Mouse (Mus musculus): ENCODE results near the gene Dock2. TPM values are rescaled to one million over a fixed set of nuclear protein-coding genes. Genes with fewer than 3 reads are reported as not detected.

Gene Dock2
- total and polyA plus RNA-seq, 3 experiments: 60.9 to 101 (median 77.9) TPM

DNA sequence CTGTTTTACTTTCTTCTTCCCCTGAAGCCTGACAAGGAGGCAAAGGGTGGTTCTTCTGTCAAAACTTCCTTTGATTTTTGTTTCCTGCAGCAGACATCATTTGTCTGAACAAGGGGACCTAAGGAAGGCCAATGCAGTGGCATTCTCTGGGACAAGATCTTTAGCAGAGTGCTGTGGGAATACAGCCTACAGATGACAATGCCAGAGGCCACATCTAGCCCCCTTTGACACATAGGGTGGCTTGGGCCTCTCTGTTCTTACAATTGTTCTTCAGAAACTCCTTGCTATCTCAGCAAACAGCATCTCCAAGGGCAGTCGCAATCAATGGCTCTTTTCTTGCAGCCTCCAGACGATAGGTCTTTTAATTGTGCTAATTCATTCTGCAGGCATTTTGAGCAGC, 493.0 kb downstream of the Dock2 start:
- no peak overlapping the region for H3K27ac ChIP-seq (ENCODE audit: control insufficient read depth, low read depth, low read length)
- H3K9me3 ChIP-seq (replicated peaks; ENCODE audit: insufficient read depth, low read length): no peaks in the 10 kb centered on the region
- no peak for TF ChIP-seq ZNF384 (IDR thresholded peaks at IDR 0.05; ENCODE audit: low read depth, low read length)
- TF ChIP-seq USF1 (IDR thresholded peaks at IDR 0.05; ENCODE audit: low read depth, low read length): no peak
- TF ChIP-seq SMC3 (IDR thresholded peaks at IDR 0.05; ENCODE audit: low read depth, low read length): no peak
- no peak for TF ChIP-seq TAL1 (IDR thresholded peaks at IDR 0.05; ENCODE audit: low read length)
- TF ChIP-seq MAX (IDR thresholded peaks at IDR 0.05; ENCODE audit: low read length): no peak
- no peak for TF ChIP-seq CTCF (IDR thresholded peaks at IDR 0.05 in 2 of 3, conservative IDR thresholded peaks at IDR 0.05 in 1 of 3; ENCODE audit: control insufficient read depth in 1 of 3, insufficient read depth in 1 of 3, low read depth in 2 of 3, low read length in 3 of 3, poor library complexity in 1 of 3, severe bottlenecking in 1 of 3)
- peaks cover 0 to 3% of the 10 kb centered on the region in 2 experiments; a peak in 1 of 4 replicates for H3K36me3 ChIP-seq (ENCODE audit: control insufficient read depth in 1 of 2, insufficient read depth in 2 of 2, low read length in 2 of 2)
- no peak overlapping the region for H3K4me3 ChIP-seq (ENCODE audit: control insufficient read depth in 1 of 2, insufficient read depth in 1 of 2, low read depth in 2 of 2, low read length in 2 of 2)
- H3K4me1 ChIP-seq (ENCODE audit: control insufficient read depth in 1 of 2, insufficient read depth in 2 of 2, low read length in 2 of 2): no peaks in the 10 kb centered on the region
- H3K9ac ChIP-seq (ENCODE audit: control insufficient read depth, low read depth, low read length, poor library complexity, severe bottlenecking): no peak overlapping the region
- DNase-seq (ENCODE audit: low read depth, low spot score): no peak
- H3K27me3 ChIP-seq (ENCODE audit: control insufficient read depth in 1 of 2, insufficient read depth in 2 of 2, low read length in 2 of 2): no peaks in the 10 kb centered on the region
- H3K79me2 ChIP-seq (ENCODE audit: control insufficient read depth, insufficient read depth, low read length, poor library complexity): no peaks in the 10 kb centered on the region

DNA sequence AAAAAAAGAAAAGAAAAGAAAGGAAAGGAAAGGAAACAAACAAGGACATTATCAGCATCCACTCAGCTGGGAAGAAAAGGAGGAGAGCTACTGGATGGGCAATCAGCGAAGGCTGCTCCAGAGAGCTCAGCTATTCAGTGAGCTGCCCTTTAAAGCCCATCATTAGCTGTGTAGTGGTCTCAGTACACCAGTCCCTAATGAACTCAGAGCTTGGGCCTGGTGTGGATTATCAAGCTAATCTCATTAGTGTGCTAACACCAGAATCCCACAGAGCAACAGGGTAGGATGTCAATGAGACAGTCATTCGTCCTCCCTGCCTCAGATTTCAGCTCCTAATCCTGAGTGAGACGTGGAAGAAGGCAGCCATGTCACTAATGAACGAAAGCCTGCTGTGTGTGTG, 493.4 kb downstream of the Dock2 start:
- Histone ChIP-seq H3K36me3 (ENCODE audit: control insufficient read depth in 1 of 2, insufficient read depth in 2 of 2, low read length in 2 of 2) (peaks cover 0 to 3% of the 10 kb centered on the region in 2 experiments; a peak in 1 of 4 replicates), H3K9ac (ENCODE audit: control insufficient read depth, low read depth, low read length, poor library complexity, severe bottlenecking) (no peak overlapping the region), H3K27me3 (ENCODE audit: control insufficient read depth in 1 of 2, insufficient read depth in 2 of 2, low read length in 2 of 2) (no peaks in the 10 kb centered on the region), H3K79me2 (ENCODE audit: control insufficient read depth, insufficient read depth, low read length, poor library complexity) (no peaks in the 10 kb centered on the region), H3K27ac (ENCODE audit: control insufficient read depth, low read depth, low read length) (no peak overlapping the region), H3K4me3 (ENCODE audit: control insufficient read depth in 1 of 2, insufficient read depth in 1 of 2, low read depth in 2 of 2, low read length in 2 of 2) (no peak overlapping the region), H3K4me1 (ENCODE audit: control insufficient read depth in 1 of 2, insufficient read depth in 2 of 2, low read length in 2 of 2) (no peaks in the 10 kb centered on the region), H3K9me3 (replicated peaks; ENCODE audit: insufficient read depth, low read length) (no peaks in the 10 kb centered on the region)
- TF ChIP-seq MXI1 (IDR thresholded peaks at IDR 0.05; ENCODE audit: low read depth, low read length) (no peak), CHD2 (IDR thresholded peaks at IDR 0.05; ENCODE audit: low read length) (no peak), POLR2AphosphoS5 (IDR thresholded peaks at IDR 0.05; ENCODE audit: borderline replicate concordance, low read depth, low read length) (no peak), MAZ (IDR thresholded peaks at IDR 0.05; ENCODE audit: low read depth, low read length) (no peak), MEF2A (IDR thresholded peaks at IDR 0.05; ENCODE audit: extremely low read depth, insufficient replicate concordance, low read depth, low read length, poor library complexity, severe bottlenecking) (no peak), ZKSCAN1 (IDR thresholded peaks at IDR 0.05; ENCODE audit: low read depth, low read length) (no peak), ELF1 (IDR thresholded peaks at IDR 0.05; ENCODE audit: low read depth, low read length) (no peak), CHD1 (IDR thresholded peaks at IDR 0.05; ENCODE audit: low read depth, low read length) (no peak), E2F4 (IDR thresholded peaks at IDR 0.05; ENCODE audit: borderline replicate concordance, low read depth, low read length) (no peak), RCOR1 (IDR thresholded peaks at IDR 0.05; ENCODE audit: low read depth, low read length) (no peak), MAFK (IDR thresholded peaks at IDR 0.05; ENCODE audit: borderline replicate concordance, low read depth, low read length) (no peak), GATA1 (IDR thresholded peaks at IDR 0.05; ENCODE audit: low read depth, low read length) (no peak), NRF1 (IDR thresholded peaks at IDR 0.05; ENCODE audit: insufficient read depth, low read depth, low read length, poor library complexity, severe bottlenecking) (no peak), RAD21 (IDR thresholded peaks at IDR 0.05; ENCODE audit: low read depth, low read length) (no peak), USF2 (IDR thresholded peaks at IDR 0.05; ENCODE audit: borderline replicate concordance in 1 of 2, insufficient read depth in 1 of 2, low read depth in 1 of 2, low read length in 2 of 2) (no peak)
- no peak for DNase-seq (ENCODE audit: low read depth, low spot score)

All from MEL (cell line).